In the genomic region with DNA sequence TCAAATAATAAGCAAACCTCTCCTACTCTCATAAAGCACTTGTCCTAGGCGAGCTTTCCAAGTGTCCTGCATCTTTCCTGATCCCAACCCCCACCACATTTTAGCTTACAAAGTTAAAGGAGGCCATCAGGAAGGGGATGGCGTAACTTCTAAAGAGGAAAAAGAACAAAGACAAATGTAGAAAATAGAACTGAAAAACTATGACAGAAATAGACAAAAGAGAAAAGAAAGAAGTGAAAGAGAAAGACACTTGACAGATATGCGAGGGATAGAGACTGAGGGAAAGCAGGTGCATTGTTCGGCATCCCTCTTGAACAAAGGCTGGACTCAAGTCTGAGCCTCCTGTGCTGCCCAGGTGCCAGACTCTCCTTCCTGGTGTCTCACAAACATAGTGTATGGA, we compare ENCODE assay signal across 29 mouse cellular contexts.
A peak's percentile ranks its signal among the peaks of the same experiment; 100 is the strongest.
DNase-seq lines count a peak whose midpoint lies in the region; ATAC-seq and TF ChIP-seq lines count a peak whose summit lies in the region.
"Had no signal": no experiment of that assay in that cellular context is flagged by ENCODE, and none has a peak within 500 bp of the region (broad histone marks: within the 10 kb centered on the region; RNA-seq: fewer than 3 reads in every experiment).

No protein-coding gene starts in this region.

- H3K9ac ChIP-seq in forebrain, postnatal 0 days: peak overlapping the region; percentile 14; the same call in 1 of the 2 replicates
- H3K9ac ChIP-seq in midbrain, embryonic 11.5 days (ENCODE audit: low read length): no peak overlapping the region
- no peak overlapping the region for H3K9ac ChIP-seq in midbrain, embryonic 13.5 days (replicated peaks)
- no peak overlapping the region for H3K9ac ChIP-seq in stomach, postnatal 0 days (ENCODE audit: low read length)
- H3K9ac ChIP-seq: embryonic facial prominence, embryonic 13.5 days; forebrain, embryonic 13.5 days; heart, embryonic 13.5 days; hindbrain, embryonic 14.5 days had no signal

- H3K36me3 ChIP-seq in forebrain, postnatal 0 days (ENCODE audit: insufficient read depth): peaks cover 14% of the 10 kb centered on the region; the same call in 1 of the 2 replicates
- H3K36me3 ChIP-seq in forebrain, embryonic 10.5 days (replicated peaks): no peaks in the 10 kb centered on the region
- H3K36me3 ChIP-seq in midbrain, embryonic 11.5 days (ENCODE audit: control insufficient read depth, insufficient read depth, low read length): no peaks in the 10 kb centered on the region
- H3K36me3 ChIP-seq in midbrain, embryonic 13.5 days: no peaks in the 10 kb centered on the region
- H3K36me3 ChIP-seq in stomach, postnatal 0 days (ENCODE audit: control insufficient read depth, insufficient read depth, low read length): no peaks in the 10 kb centered on the region
- H3K36me3 ChIP-seq: embryonic facial prominence, embryonic 10.5 days; embryonic facial prominence, embryonic 13.5 days; heart, embryonic 10.5 days; heart, embryonic 13.5 days had no signal

- 68% methylated on average over 4 of the region's 4 CpGs for WGBS in forebrain, postnatal 0 days
- 87% methylated on average over 4 of the region's 4 CpGs for WGBS in forebrain, embryonic 10.5 days
- WGBS in midbrain, embryonic 11.5 days: 79% methylated on average over 4 of the region's 4 CpGs
- 72% methylated on average over 4 of the region's 4 CpGs for WGBS in midbrain, embryonic 13.5 days
- whole genome bisulfite sequencing in stomach, postnatal 0 days: 67% methylated on average over 4 of the region's 4 CpGs

- peak overlapping the region; percentile 59 for H3K27ac ChIP-seq in forebrain, postnatal 0 days (ENCODE audit: low read depth, low read length)
- H3K27ac ChIP-seq in forebrain, embryonic 10.5 days: no peak overlapping the region
- H3K27ac ChIP-seq in midbrain, embryonic 11.5 days (ENCODE audit: low read depth, low read length): no peak overlapping the region
- no peak overlapping the region for H3K27ac ChIP-seq in midbrain, embryonic 13.5 days
- no peak overlapping the region for H3K27ac ChIP-seq in stomach, postnatal 0 days (replicated peaks)
- H3K27ac ChIP-seq: embryonic facial prominence, embryonic 10.5 days; embryonic facial prominence, embryonic 13.5 days; forebrain, embryonic 13.5 days; heart, embryonic 10.5 days; heart, embryonic 13.5 days; hindbrain, embryonic 14.5 days; hindbrain, postnatal 0 days had no signal

- peak; percentile 18 for DNase-seq in forebrain, postnatal 0 days
- DNase-seq in forebrain, embryonic 10.5 days (ENCODE audit: extremely low spot score, low spot score): no peak
- peak; percentile 4 for DNase-seq in midbrain, embryonic 11.5 days (ENCODE audit: low spot score, missing footprints)
- peak; percentile 45 for DNase-seq in A20 (ENCODE audit: low read depth, low spot score)
- DNase-seq in stomach, postnatal 0 days (ENCODE audit: low spot score): no peak
- DNase-seq: adrenal gland, adult 2 months; adrenal gland, postnatal 14 days; B cell, adult 2 months; cerebellum, adult 11 months; cerebellum, adult 2 months; cerebellum, adult 9-11 months; cerebellum, postnatal 36 days; embryo, embryonic 11 days; gastrocnemius, postnatal 10 days; gastrocnemius, postnatal 36 days; heart, adult 18-20 months; heart, postnatal 14 days; heart, postnatal 4 days had no signal

- H3K4me3 ChIP-seq in forebrain, postnatal 0 days (ENCODE audit: low read depth, low read length): no peak overlapping the region
- H3K4me3 ChIP-seq in forebrain, embryonic 10.5 days: no peak overlapping the region
- H3K4me3 ChIP-seq in midbrain, embryonic 11.5 days (ENCODE audit: low read depth, low read length): no peak overlapping the region
- H3K4me3 ChIP-seq in midbrain, embryonic 13.5 days (replicated peaks): no peak overlapping the region
- H3K4me3 ChIP-seq in stomach, postnatal 0 days (ENCODE audit: low read depth, low read length): no peak overlapping the region
- H3K4me3 ChIP-seq: embryonic facial prominence, embryonic 10.5 days; embryonic facial prominence, embryonic 13.5 days; erythroblast, embryonic 14.5 days; forebrain, embryonic 13.5 days; heart, embryonic 10.5 days; heart, embryonic 13.5 days had no signal

- TF ChIP-seq CTCF in forebrain, postnatal 0 days (IDR thresholded peaks at IDR 0.05; ENCODE audit: low read depth): no peak
- TF ChIP-seq CTCF in stomach, postnatal 0 days (IDR thresholded peaks at IDR 0.05; ENCODE audit: low read depth): no peak

- no peaks in the 10 kb centered on the region for H3K4me1 ChIP-seq in forebrain, postnatal 0 days (ENCODE audit: insufficient read depth)
- no peaks in the 10 kb centered on the region for H3K4me1 ChIP-seq in forebrain, embryonic 10.5 days
- no peaks in the 10 kb centered on the region for H3K4me1 ChIP-seq in midbrain, embryonic 11.5 days (ENCODE audit: control insufficient read depth, insufficient read depth, low read length)
- H3K4me1 ChIP-seq in midbrain, embryonic 13.5 days (replicated peaks): no peaks in the 10 kb centered on the region
- no peaks in the 10 kb centered on the region for H3K4me1 ChIP-seq in stomach, postnatal 0 days (replicated peaks; ENCODE audit: control insufficient read depth, insufficient read depth)
- H3K4me1 ChIP-seq: embryonic facial prominence, embryonic 10.5 days; embryonic facial prominence, embryonic 13.5 days; heart, embryonic 10.5 days; heart, embryonic 13.5 days had no signal

- no peak for TF ChIP-seq EP300 in stomach, postnatal 0 days (optimal IDR thresholded peaks at IDR 0.05)

- no peaks in the 10 kb centered on the region for H3K9me3 ChIP-seq in forebrain, postnatal 0 days (ENCODE audit: low read length)
- H3K9me3 ChIP-seq in forebrain, embryonic 10.5 days: no peaks in the 10 kb centered on the region
- no peaks in the 10 kb centered on the region for H3K9me3 ChIP-seq in midbrain, embryonic 11.5 days (ENCODE audit: control insufficient read depth, low read length)
- H3K9me3 ChIP-seq in midbrain, embryonic 13.5 days: no peaks in the 10 kb centered on the region
- H3K9me3 ChIP-seq in stomach, postnatal 0 days (ENCODE audit: control insufficient read depth, low read length): no peaks in the 10 kb centered on the region
- H3K9me3 ChIP-seq: embryonic facial prominence, embryonic 10.5 days; embryonic facial prominence, embryonic 13.5 days; forebrain, embryonic 13.5 days; heart, embryonic 10.5 days; heart, embryonic 13.5 days had no signal

- H3K27me3 ChIP-seq in forebrain, postnatal 0 days (ENCODE audit: insufficient read depth, low read length): no peaks in the 10 kb centered on the region
- H3K27me3 ChIP-seq in forebrain, embryonic 10.5 days (ENCODE audit: poor library complexity, severe bottlenecking): no peaks in the 10 kb centered on the region
- no peaks in the 10 kb centered on the region for H3K27me3 ChIP-seq in midbrain, embryonic 11.5 days (ENCODE audit: control insufficient read depth, insufficient read depth, low read length)
- no peaks in the 10 kb centered on the region for H3K27me3 ChIP-seq in midbrain, embryonic 13.5 days
- H3K27me3 ChIP-seq in stomach, postnatal 0 days (ENCODE audit: control insufficient read depth, insufficient read depth, low read length): no peaks in the 10 kb centered on the region
- H3K27me3 ChIP-seq: embryonic facial prominence, embryonic 13.5 days; forebrain, embryonic 13.5 days; heart, embryonic 13.5 days had no signal

- no peak for ATAC-seq in forebrain, postnatal 0 days
- no peak for ATAC-seq in midbrain, embryonic 11.5 days (ENCODE audit: low FRiP score)
- no peak for ATAC-seq in midbrain, embryonic 13.5 days
- ATAC-seq in megakaryocyte, adult 5-6 weeks (ENCODE audit: poor library complexity, severe bottlenecking): peak; percentile 52
- ATAC-seq in stomach, postnatal 0 days (ENCODE audit: low FRiP score, low TSS enrichment): no peak
- ATAC-seq: forebrain, embryonic 13.5 days; hindbrain, postnatal 0 days; inflammation-experienced regulatory T-cells, adult 6 months had no signal

- H3K4me2 ChIP-seq in forebrain, postnatal 0 days (ENCODE audit: low read depth): no peak overlapping the region
- no peak overlapping the region for H3K4me2 ChIP-seq in midbrain, embryonic 11.5 days
- H3K4me2 ChIP-seq in midbrain, embryonic 13.5 days (replicated peaks): no peak overlapping the region
- H3K4me2 ChIP-seq in stomach, postnatal 0 days (replicated peaks; ENCODE audit: low read depth): no peak overlapping the region
- H3K4me2 ChIP-seq: embryonic facial prominence, embryonic 13.5 days; forebrain, embryonic 13.5 days; heart, embryonic 13.5 days; hindbrain, embryonic 14.5 days had no signal

Comparison
In these comparisons a context has a peak if more than half of its experiments do, and no peak if none do; other contexts are left out.
1. DNase-seq: peak in forebrain, postnatal 0 days (single experiment), midbrain, embryonic 11.5 days (single experiment) and A20 (single experiment); none in forebrain, embryonic 10.5 days (single experiment) and stomach, postnatal 0 days (single experiment).